Mouse (Mus musculus) ES-E14 (cell line): Measurements from ENCODE around the gene Osbpl8. TPM values are rescaled to one million over a fixed set of nuclear protein-coding genes. Genes with fewer than 3 reads are reported as not detected.

ENCODE experiments used
- DNase-seq: peaks from one replicate; pipeline ENCODE4 v3.0.0-alpha.2; 2013; ENCODE audit warnings: low read depth, low spot score
- H3K27ac ChIP-seq: 2 replicates; pipeline ENCODE4 v1.5.1; 2012; ENCODE audit warnings: low read depth, mild to moderate bottlenecking, low read length, moderate library complexity, mixed read lengths; ENCODE audit not compliant: poor library complexity, insufficient read depth, severe bottlenecking
- H3K36me3 ChIP-seq: 2 replicates; pipeline ENCODE4 v1.6.1; 2012; ENCODE audit warnings: mild to moderate bottlenecking, low read length, moderate library complexity, mixed read lengths; ENCODE audit not compliant: control insufficient read depth, poor library complexity, insufficient read depth, severe bottlenecking
- H3K4me1 ChIP-seq, 2 experiments: fragments of 150-350 bp in 1 of 2; sonication (generic) in 1 of 2; 2 replicates each; pipeline ENCODE4 v1.6.1; 2012; ENCODE audit warnings: low read length in 2 of 2, mild to moderate bottlenecking in 1 of 2, mixed read lengths in 1 of 2; ENCODE audit not compliant: control insufficient read depth in 2 of 2, insufficient read depth in 2 of 2, poor library complexity in 1 of 2
- H3K4me3 ChIP-seq, 2 experiments: fragments of 150-350 bp in 1 of 2; sonication (generic) in 1 of 2; 2 replicates each; pipeline ENCODE4 v1.5.1; 2012; ENCODE audit warnings: low read length in 2 of 2, low read depth in 1 of 2, mild to moderate bottlenecking in 1 of 2, mixed read lengths in 1 of 2; ENCODE audit not compliant: insufficient read depth in 1 of 2, poor library complexity in 1 of 2, severe bottlenecking in 1 of 2
- H3K9ac ChIP-seq: 2 replicates; pipeline ENCODE4 v1.6.1; 2012; ENCODE audit warnings: low read depth, mild to moderate bottlenecking, low read length, mixed read lengths; ENCODE audit not compliant: poor library complexity, insufficient read depth, severe bottlenecking
- H3K9me3 ChIP-seq: fragments of 150-350 bp; sonication (generic); 2 replicates; pipeline ENCODE4 v1.6.1; 2012; ENCODE audit warnings: low read depth, mild to moderate bottlenecking, low read length; ENCODE audit not compliant: control insufficient read depth, insufficient read depth
- CHD2 ChIP-seq: IDR thresholded peaks from 2 replicates; pipeline ENCODE4 v1.6.1; 2014; ENCODE audit warnings: mild to moderate bottlenecking, low read depth, low read length, inconsistent platforms
- HCFC1 ChIP-seq: IDR thresholded peaks from 2 replicates; pipeline ENCODE4 v1.6.1; 2012; ENCODE audit warnings: low read length, inconsistent platforms, borderline replicate concordance; ENCODE audit not compliant: insufficient read depth
- MAFK ChIP-seq: IDR thresholded peaks from 2 replicates; pipeline ENCODE4 v1.6.1; 2014; ENCODE audit warnings: mild to moderate bottlenecking, low read depth, low read length, inconsistent platforms; ENCODE audit not compliant: insufficient read depth
- ZC3H11A ChIP-seq: IDR thresholded peaks from 2 replicates; pipeline ENCODE4 v1.6.1; 2012; ENCODE audit warnings: low read depth, mild to moderate bottlenecking, inconsistent platforms, low read length, borderline replicate concordance
- ZNF384 ChIP-seq: IDR thresholded peaks from 2 replicates; pipeline ENCODE4 v1.6.1; 2012; ENCODE audit warnings: low read depth, low read length, inconsistent platforms
- in situ Hi-C, 2 experiments: fragments of 600-800 bp; cut with MboI; formaldehyde crosslinking; loops; one replicate each; pipeline ENCODE4 v1.15.1; 2025; ENCODE audit warnings: low sequenced_read_pairs in 2 of 2, inconsistent platforms in 1 of 2; ENCODE audit not compliant: unreplicated experiment in 2 of 2
- total RNA-seq: library from RNA; depleted of rRNA; stranded (reverse); fragments of 300-350 nt; gene quantifications from 2 replicates; pipeline ENCODE4 v1.2.3, GENCODE M21; 2012

The Osbpl8 gene
- total RNA-seq, 1 experiment = 20.7 TPM

DNA sequence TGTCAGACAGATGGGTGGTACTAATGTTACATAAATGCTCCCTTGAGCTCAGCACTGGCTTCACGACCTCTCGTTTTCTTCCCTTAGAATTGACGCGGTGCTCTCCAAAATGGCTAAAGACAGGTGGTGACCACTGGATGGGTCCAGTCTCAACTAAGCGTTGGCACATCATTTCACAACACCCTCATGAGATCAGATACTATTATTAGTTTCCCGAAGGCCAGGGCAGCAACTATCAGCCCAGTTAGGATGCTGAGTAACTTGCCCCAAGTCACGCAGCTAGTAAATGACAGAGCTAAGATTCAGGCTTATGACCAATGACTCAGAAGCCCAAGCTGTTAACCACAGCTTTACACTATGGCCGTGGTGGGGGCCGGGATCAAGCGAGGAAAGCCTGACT lies 37.2 kb upstream of the Osbpl8 start:
- 0 out of 4 replicates have a peak, but pooled peaks cover 0 to 2% of the 10 kb centered on the region in 2 experiments for H3K4me1 ChIP-seq
- in situ Hi-C loops = no loop called here
- TF ChIP-seq ZC3H11A = no peak
- no peak for DNase-seq
- no peak overlapping the region for H3K27ac ChIP-seq
- no peak overlapping the region for H3K9ac ChIP-seq
- no peaks in the 10 kb centered on the region for H3K36me3 ChIP-seq
- no peaks in the 10 kb centered on the region for H3K9me3 ChIP-seq
- no peak overlapping the region for H3K4me3 ChIP-seq

GRCm38 (mm10) chr10:111128493-111128892 lies 36.1 kb upstream of the Osbpl8 start:
- H3K36me3 ChIP-seq = no peaks in the 10 kb centered on the region
- no peak overlapping the region for H3K4me3 ChIP-seq
- H3K9ac ChIP-seq = no peak overlapping the region
- H3K4me1 ChIP-seq = no peaks in the 10 kb centered on the region
- TF ChIP-seq HCFC1 (no peak), CHD2 (no peak), ZC3H11A (no peak), ZNF384 (no peak), MAFK (no peak)
- no peak overlapping the region for H3K27ac ChIP-seq
- in situ Hi-C loops = no loop called here
- no peaks in the 10 kb centered on the region for H3K9me3 ChIP-seq
- DNase-seq = no peak

GRCm38 (mm10) chr10:111129867-111130620 lies 34.5 kb upstream of the Osbpl8 start:
- Histone ChIP-seq H3K9me3 (no peaks in the 10 kb centered on the region), H3K9ac (no peak overlapping the region), H3K27ac (no peak overlapping the region), H3K4me1 (no peaks in the 10 kb centered on the region), H3K36me3 (no peaks in the 10 kb centered on the region), H3K4me3 (no peak overlapping the region)
- no peak for DNase-seq
- in situ Hi-C loops = no loop called here
- TF ChIP-seq ZC3H11A (no peak), MAFK (no peak)

- Histone ChIP-seq H3K27ac (no peak overlapping the region), H3K9ac (no peak overlapping the region), H3K4me3 (no peak overlapping the region), H3K4me1 (no peaks in the 10 kb centered on the region), H3K9me3 (no peaks in the 10 kb centered on the region), H3K36me3 (no peaks in the 10 kb centered on the region)
- in situ Hi-C loops = no loop called here
- DNase-seq = no peak
- TF ChIP-seq HCFC1 (no peak), ZNF384 (no peak), CHD2 (no peak), ZC3H11A (no peak), MAFK (no peak)
Observed at GRCm38 (mm10) chr10:111130872-111131271, 33.7 kb upstream of the Osbpl8 start.

DNA sequence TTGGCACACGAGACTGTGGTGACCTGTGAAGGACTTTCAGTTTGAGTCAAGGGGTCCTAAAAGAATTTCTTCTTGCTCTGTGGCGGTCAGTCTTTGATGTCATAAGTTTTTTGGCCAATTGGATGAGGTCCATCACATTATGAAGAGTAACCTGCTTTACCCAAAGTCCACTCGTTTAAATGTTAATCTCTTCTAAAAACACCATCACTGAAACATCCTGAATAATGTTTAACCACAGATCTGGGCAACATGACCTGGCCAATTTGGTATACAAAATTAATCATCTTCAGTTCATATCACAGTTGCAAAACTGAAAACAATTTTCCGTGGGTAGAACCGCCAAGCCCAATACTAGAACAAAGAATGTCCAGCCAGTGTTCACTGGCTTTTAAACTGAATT lies 31.3 kb upstream of the Osbpl8 start:
- TF ChIP-seq ZNF384 (no peak), CHD2 (no peak), MAFK (no peak), HCFC1 (no peak), ZC3H11A (no peak)
- no peak for DNase-seq
- Histone ChIP-seq H3K9ac (no peak overlapping the region), H3K36me3 (no peaks in the 10 kb centered on the region), H3K9me3 (no peaks in the 10 kb centered on the region), H3K27ac (no peak overlapping the region), H3K4me3 (no peak overlapping the region), H3K4me1 (no peaks in the 10 kb centered on the region)
- in situ Hi-C loops = no loop called here
